Mouse (Mus musculus) left cerebral cortex, adult 2 months (tissue): ENCODE results near the gene Tnfsf9. TPM values are rescaled to one million over a fixed set of nuclear protein-coding genes. Genes with fewer than 3 reads are reported as not detected.
"Not testable (repeated sequence)": the region's sequence is repeated elsewhere in the genome, so short reads cannot be mapped to it uniquely, and the experiment has no call there.

Experiments
- DNase-seq, 2 experiments: peaks; one replicate each; pipeline ENCODE4 v3.0.0; 2021 to 2022; ENCODE audit warnings: low spot score in 2 of 2, mixed read lengths in 1 of 2; ENCODE audit errors: extremely low spot score in 1 of 2
- H3K27ac ChIP-seq: fragments of 200-600 bp; 2 replicates; pipeline ENCODE4 v1.8.1; 2022
- H3K4me3 ChIP-seq: fragments of 200-600 bp; 2 replicates; pipeline ENCODE4 v1.8.1; 2022
- CTCF ChIP-seq: fragments of 200-600 bp; IDR thresholded peaks from 2 replicates; pipeline ENCODE4 v1.8.1; 2022; ENCODE audit warnings: antibody characterized with exemption, mild to moderate bottlenecking, moderate library complexity
- intact Hi-C: fragments of 180-260 bp; cut with DNase I; formaldehyde crosslinking; loops from one replicate; pipeline ENCODE4 v1.15.1; 2025
- total RNA-seq, 2 experiments: library from RNA; stranded (reverse); gene quantifications; 2 replicates each; pipeline ENCODE4 v1.2.3; 2021

The Tnfsf9 gene
- total RNA-seq, 2 experiments from 2014 or later = 0.27 to 0.44 TPM

DNA sequence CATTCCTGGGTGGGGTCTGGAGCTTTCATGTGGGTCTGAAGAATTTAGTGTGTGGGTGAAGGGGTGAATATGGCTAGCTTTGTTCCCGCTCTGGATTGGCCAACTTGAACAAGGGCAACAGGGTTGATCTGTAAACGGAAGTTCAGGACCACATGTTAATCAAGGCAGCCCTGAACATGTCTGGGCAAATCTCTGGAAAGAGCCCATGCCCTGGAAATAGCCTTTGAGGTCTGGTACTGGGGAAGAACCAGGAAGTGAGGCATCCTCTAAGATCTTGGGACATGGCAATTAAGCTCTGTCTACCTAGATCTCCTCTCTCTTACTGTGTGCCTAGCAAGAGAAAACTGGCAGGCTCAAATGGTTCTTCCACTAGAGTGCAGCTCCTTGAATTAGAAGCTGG, 16.7 kb downstream of the Tnfsf9 start:
- no peak for TF ChIP-seq CTCF

DNA sequence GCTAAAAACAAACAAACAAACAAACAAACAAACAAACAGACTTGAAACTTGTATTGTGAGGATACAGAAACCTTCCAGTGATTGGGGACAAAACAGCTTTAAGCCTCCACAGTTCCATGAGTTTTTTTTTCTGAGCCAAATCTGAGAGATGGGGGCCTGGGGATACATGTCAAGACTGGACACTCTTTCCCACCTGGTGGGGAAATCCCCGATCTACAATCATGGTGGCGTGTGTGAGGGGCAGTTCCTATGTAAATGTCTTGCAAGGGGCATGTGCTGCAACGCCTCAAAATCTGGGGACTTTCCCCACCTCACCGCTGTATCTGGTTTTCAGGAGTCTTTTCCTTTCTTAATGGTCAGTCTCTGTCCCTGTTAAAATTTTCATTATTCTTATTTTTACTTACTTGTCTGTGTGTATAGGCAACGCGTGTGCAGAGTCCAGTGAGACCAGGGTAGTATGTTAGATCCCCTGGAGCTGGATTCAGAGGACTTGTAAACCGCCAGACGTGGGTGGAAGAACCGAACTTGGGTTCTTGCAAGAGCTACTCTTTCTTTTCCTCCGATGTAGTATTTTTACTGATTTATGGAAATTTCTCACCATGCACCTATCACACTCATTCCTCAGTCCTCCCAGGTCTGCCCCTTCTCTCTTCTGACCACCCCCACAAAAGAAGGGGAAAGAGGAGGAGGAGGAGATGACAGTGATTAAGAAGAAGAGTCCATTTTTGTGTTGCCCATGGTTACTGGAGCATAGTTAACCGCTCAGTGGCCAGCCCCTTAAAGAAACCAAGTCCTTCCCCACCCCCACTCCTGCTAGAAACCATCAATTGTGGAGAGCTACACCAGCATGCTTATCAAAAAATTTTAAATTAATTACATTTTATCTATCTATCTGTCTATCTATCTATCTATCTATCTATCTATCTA, 18.3 kb downstream of the Tnfsf9 start:
- intact Hi-C loops = no loop called here
- no peak overlapping the region for H3K27ac ChIP-seq

More for the DNA sequence above, 16.7 kb downstream of the Tnfsf9 start:
- Histone ChIP-seq H3K4me3 (no peak overlapping the region), H3K27ac (no peak overlapping the region)
- intact Hi-C loops = no loop called here
- DNase-seq = no peak

DNA sequence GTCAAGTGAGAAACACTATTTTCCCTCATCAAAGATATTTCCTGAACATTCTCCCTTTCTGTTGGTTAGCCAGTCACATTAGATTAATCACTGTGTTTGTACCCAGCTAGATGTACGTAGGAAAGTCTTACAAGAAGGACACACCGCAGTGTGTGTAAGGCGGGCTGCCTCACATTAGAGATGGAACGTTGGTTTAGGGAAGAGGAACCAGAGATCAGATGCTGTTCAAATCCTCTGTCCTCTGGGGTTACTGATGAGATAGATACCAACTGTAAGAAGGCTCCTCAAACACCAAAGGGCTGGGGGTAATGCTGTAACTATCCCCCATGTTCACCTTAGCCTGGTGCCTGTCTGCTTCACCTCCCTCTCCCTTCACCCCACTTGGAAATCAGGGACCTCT, 19.7 kb downstream of the Tnfsf9 start:
- no peak for TF ChIP-seq CTCF
- intact Hi-C loops = no loop called here
- Histone ChIP-seq H3K27ac (no peak overlapping the region), H3K4me3 (no peak overlapping the region)
- no peak for DNase-seq

More for the DNA sequence above, 18.3 kb downstream of the Tnfsf9 start:
- H3K4me3 ChIP-seq = no peak overlapping the region
- DNase-seq = no peak
- TF ChIP-seq CTCF = no peak

DNA sequence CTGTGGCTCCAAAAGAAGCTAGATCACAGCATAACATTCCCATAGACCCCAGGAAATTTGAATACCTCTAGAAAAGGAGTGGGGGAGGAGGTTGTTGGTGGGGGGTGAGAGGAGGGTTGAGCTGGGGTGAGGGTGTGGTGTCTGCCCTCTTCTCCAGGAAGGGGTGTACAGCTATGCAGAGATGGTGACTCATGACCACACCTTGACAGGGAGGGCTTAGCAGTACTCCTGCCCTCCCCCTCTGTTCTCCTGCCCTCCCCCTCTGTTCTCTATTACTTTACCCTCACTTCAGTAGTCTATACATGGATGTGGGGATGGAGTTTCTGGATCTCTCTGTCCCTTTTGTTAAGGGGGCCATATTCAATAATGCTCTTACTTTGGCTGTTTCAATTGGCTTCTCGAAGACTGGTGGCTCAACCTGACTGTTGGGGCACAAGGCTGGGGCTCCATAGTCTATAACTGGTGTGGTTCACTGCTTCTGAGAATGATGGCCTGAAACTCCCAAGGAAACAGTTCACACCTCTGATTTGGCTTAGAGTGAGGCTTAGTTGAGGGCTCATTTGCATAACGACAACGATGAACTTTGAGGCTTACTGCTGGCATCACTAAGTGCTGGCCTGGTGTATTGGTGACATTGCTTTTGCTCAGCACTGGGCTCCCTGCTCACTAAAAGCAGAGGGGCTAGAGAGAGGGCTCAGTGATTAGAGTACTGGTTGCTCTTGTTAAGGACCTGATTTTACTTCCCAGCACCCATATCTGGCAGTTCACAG, 20.9 kb downstream of the Tnfsf9 start:
- no peak overlapping the region for H3K27ac ChIP-seq
- intact Hi-C loops = no loop called here

DNA sequence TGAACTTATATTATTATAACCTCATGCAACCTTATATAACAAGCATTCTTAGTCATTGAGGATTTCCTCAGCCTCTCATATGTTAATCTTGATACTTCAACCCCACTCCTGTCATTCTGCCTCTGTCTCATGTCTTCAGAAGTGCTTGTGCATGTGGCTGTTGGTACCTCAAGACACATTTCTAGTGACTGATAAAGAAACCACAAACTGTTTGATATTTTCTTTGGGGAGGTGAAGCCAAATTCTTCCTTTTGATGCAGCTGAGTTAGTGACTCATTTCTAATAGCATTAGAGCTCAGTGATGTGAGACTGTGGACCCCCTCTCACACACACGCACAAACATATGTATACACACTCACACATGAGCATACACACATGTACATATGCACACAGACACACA, 26.7 kb downstream of the Tnfsf9 start:
- TF ChIP-seq CTCF = no peak
- H3K4me3 ChIP-seq = no peak overlapping the region
- intact Hi-C loops = no loop called here

More for the DNA sequence above, 20.9 kb downstream of the Tnfsf9 start:
- H3K4me3 ChIP-seq = no peak overlapping the region
- DNase-seq = no peak
- no peak for TF ChIP-seq CTCF

DNA sequence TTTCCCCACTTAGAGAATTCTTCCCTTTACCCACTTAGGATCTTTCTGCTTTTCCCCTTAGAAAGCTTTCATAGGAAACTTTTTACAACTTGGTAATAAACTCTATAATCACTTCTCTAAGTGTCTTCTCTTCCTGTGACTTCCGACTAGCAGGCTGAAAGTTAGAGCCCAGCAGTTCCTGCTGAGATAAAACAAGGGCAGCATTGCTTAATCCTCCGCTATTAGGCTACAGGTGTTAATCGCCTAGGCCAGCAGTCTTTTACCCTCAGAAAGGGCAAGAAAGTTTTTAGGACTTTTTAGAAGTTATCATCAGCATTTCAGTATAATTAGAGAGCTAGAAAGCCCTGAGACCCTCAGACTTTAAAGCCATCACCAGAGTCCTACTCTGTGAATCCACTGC, 28.9 kb downstream of the Tnfsf9 start:
- H3K27ac ChIP-seq, intact Hi-C loops, DNase-seq, H3K4me3 ChIP-seq: not testable (repeated sequence)

More for the DNA sequence above, 26.7 kb downstream of the Tnfsf9 start:
- DNase-seq = no peak
- H3K27ac ChIP-seq = no peak overlapping the region

DNA sequence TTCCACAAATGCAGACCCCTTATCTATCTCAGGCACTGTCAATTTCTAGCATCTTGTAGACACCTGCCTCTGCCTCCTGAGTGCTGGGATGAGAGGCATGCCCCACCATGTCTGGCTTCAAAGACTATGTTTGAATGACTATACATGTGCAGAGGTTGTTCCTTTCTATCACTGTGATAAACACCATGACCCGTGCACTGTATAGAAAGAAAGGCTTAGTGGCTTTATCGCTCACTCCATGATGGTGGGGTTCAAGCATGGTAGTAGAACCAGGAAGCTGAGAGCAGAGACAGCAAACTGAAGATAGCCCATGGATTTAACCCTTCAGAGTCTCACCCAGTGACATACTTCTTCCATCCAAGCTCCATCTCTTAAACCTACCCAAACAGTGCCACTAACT, 29.6 kb downstream of the Tnfsf9 start:
- no peak overlapping the region for H3K4me3 ChIP-seq
- intact Hi-C loops = no loop called here
- TF ChIP-seq CTCF = no peak
- no peak for DNase-seq
- no peak overlapping the region for H3K27ac ChIP-seq

DNA sequence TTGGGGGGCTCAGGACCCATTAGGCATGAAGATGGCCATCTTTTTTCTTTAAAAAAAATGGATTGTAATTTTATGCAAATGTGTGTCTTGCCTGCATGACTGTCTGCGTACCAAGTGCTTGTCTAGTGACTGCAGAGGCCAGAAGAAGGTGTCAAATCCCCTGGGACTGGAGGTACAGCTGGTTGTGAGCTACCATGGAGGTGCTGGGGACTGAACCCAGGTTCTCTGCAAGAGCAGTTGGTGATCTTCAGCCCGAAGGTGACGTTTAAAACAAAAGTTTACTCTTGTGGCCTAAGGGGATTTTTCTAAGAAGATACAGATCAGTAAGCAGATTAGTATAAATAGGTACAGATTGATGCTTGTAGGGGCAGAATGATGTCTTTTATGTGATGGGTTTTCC, 30.5 kb downstream of the Tnfsf9 start:
- intact Hi-C loops = no loop called here
- DNase-seq = no peak

DNA sequence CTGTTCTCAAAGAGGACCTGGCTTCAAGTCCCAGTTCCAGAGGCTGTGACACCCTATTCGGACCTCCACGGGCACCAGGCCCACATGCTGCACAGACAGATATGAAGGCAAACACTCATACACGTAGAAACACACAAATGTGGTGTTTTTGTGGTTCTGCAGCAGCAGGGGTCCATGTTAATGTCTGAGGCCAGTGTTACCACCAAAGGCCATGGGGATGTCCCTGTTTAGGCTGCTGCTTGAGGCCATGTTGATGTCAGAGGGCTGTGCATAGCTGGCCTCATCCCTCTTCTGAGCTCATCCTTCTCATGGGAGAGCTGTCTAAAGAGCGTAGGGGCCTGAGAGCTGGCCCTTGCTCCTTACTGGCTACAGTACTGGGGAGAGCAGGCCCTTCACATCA, 33.6 kb downstream of the Tnfsf9 start:
- Histone ChIP-seq H3K4me3 (no peak overlapping the region), H3K27ac (no peak overlapping the region)
- no peak for DNase-seq
- intact Hi-C loops = no loop called here
- no peak for TF ChIP-seq CTCF

More for the DNA sequence above, 30.5 kb downstream of the Tnfsf9 start:
- Histone ChIP-seq H3K27ac (no peak overlapping the region), H3K4me3 (no peak overlapping the region)
- TF ChIP-seq CTCF = no peak

DNA sequence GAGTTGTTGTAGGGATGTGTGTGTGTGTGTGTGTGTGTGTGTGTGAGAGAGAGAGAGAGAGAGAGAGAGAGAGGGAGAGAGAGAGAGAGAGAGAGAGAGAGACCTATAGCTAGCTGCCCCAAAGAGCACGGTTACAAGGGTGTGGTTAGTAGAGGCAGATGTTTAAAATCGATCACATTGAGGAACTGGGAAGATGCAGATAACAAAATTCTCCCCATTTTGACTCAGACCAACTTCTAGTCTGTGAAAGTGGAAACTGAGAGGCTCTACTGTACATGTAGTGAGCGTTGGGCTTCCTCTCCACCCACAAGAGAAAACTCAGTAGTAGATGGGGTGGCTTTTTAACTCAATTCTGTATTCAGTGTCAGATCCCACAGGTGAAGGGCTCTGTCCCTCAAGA, 34.6 kb downstream of the Tnfsf9 start:
- Histone ChIP-seq H3K4me3 (no peak overlapping the region), H3K27ac (no peak overlapping the region)
- intact Hi-C loops = no loop called here
- no peak for DNase-seq
- no peak for TF ChIP-seq CTCF

DNA sequence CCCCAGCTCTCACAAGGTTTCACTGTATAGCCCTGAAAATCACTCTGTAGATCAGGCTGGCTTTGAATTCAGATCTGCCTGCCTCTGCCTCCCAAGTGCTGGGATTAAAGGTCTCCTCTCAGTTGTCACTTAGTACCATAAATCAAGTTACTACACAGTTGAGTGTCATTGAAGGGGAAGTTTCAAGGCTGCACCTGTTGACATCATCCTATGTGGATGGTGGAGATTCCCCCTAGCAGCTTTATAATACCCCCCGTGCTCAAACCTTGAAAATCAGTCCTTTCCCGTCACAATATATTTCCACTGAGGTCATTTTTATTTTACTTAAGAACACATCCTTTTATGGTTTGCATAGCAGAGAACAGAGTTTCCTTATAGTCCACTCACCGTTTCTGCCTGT, 38.6 kb downstream of the Tnfsf9 start:
- no peak overlapping the region for H3K4me3 ChIP-seq
- no peak overlapping the region for H3K27ac ChIP-seq
- no peak for TF ChIP-seq CTCF
- intact Hi-C loops = no loop called here
- DNase-seq = no peak

DNA sequence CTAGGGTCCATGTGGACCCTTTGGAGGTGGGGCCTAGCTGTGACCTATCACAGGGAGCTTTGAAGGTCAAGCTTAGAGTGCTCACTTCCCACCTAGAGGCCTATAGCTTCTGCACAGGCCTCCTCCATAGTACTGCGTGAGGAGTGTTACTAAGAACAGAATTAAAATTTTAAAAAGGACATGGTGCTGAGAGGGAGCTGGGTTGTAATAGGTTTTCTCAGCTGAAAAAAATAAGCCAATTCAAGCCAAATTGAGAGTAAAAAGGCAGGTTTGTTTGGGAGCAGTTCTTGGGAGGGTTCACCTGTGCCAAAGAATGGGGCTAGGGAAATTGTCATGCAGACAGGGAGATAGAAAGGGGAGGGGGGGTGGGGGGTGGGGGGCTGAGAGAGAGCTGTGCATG, 40.0 kb downstream of the Tnfsf9 start:
- DNase-seq = no peak
- Histone ChIP-seq H3K27ac (no peak overlapping the region), H3K4me3 (no peak overlapping the region)
- intact Hi-C loops = no loop called here
- TF ChIP-seq CTCF = no peak
